Comparison of ENCODE assay signal across 8 mouse cellular contexts in genomic region chr6:112236775-112237174, GRCm38 (mm10).
"Had no signal": no experiment of that assay in that cellular context is flagged by ENCODE, and none has a peak within 500 bp of the region (broad histone marks: within the 10 kb centered on the region; RNA-seq: fewer than 3 reads in every experiment).

No protein-coding gene starts in this region.

- DNase-seq: kidney, adult 11 months; kidney, adult 9 months; kidney, postnatal 36 days; layer of hippocampus, postnatal 36 days; lung, adult 18-20 months; thymus, adult 18-20 months; thymus, postnatal 14 days had no signal

- ATAC-seq: midbrain, embryonic 13.5 days had no signal
